Mouse (Mus musculus) megakaryocyte, embryonic 14.5 days (primary cell): ENCODE results near the gene Ptprg.

Experiments used
- FLI1 ChIP-seq: IDR thresholded peaks from 2 replicates; pipeline ENCODE4 v1.6.1; 2012; ENCODE audit warnings: low read length, inconsistent platforms, mixed read lengths
- GATA1 ChIP-seq: IDR thresholded peaks from 3 replicates; pipeline ENCODE4 v1.6.1; 2012; ENCODE audit warnings: mixed read lengths, low read length, inconsistent platforms, borderline replicate concordance

GRCm38 (mm10) chr14:12041566-12041965 is 488.2 kb downstream of the Ptprg start:
- TF ChIP-seq GATA1 (no peak), FLI1 (no peak)
